Mouse (Mus musculus) brain, embryonic 18.5 days (tissue): ENCODE data around the gene Nae1.

Experiments used
- DNase-seq: peaks from one replicate; pipeline ENCODE4 v3.0.0-alpha.2; 2012; ENCODE audit warnings: low read depth, low spot score

Gene Nae1

DNA sequence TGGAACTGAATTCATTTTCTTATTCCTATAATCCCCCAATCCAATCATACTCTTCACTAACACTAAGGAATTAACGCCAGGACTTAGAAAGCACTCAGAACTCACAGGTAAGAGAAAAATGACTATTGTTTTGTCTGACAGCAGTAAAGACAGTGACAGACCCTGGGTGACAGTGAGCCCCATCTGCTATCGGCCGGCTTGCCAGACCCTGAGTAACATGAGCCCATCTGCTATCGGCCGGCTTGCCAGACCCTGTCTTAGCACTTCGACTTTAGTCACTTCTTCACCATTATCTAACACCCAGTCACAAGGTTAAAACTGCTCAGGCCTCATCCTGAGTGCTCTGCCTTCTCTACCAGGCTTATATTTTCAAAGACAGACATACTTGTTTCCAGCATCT is 4.8 kb downstream of the Nae1 start:
- DNase-seq = no peak

DNA sequence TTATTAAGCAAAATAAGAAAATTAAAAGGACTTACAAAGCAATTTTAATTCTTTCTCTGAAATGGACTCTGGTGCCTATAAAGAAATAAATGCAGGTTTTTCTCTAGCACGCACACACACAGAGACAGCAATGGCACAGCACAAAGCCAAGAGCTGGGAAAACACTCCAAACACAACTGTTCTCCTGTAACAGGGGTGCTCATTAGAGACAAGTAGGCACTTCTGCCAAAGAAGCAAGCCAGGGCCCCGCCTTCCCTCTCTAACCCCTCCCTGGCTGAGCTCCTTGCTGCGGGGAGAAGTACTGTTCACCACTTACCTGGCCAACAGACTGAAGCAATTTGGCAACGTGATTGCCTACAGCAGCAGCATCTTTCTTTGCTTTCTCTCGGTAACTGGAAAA is 16.6 kb downstream of the Nae1 start:
- no peak for DNase-seq

DNA sequence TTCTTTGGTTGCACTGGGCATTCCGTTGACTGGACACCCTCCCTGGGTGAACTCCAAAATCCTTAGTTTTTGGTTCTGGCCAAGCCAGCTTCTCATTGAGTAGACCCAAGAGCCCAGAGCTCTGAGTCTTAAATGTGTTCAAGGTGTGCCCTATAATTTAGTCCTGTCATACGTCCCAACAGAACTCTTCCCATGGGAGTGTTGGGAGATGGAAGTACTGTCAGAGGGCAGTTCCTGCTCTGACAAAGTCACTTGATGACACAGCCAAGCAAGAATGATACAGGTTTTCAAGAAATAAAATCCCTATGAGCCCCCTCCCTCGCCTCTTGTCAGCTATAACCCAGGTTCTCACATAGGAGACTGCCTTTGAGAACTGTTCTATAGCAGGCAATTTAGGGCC is 24.3 kb downstream of the Nae1 start:
- DNase-seq = no peak

DNA sequence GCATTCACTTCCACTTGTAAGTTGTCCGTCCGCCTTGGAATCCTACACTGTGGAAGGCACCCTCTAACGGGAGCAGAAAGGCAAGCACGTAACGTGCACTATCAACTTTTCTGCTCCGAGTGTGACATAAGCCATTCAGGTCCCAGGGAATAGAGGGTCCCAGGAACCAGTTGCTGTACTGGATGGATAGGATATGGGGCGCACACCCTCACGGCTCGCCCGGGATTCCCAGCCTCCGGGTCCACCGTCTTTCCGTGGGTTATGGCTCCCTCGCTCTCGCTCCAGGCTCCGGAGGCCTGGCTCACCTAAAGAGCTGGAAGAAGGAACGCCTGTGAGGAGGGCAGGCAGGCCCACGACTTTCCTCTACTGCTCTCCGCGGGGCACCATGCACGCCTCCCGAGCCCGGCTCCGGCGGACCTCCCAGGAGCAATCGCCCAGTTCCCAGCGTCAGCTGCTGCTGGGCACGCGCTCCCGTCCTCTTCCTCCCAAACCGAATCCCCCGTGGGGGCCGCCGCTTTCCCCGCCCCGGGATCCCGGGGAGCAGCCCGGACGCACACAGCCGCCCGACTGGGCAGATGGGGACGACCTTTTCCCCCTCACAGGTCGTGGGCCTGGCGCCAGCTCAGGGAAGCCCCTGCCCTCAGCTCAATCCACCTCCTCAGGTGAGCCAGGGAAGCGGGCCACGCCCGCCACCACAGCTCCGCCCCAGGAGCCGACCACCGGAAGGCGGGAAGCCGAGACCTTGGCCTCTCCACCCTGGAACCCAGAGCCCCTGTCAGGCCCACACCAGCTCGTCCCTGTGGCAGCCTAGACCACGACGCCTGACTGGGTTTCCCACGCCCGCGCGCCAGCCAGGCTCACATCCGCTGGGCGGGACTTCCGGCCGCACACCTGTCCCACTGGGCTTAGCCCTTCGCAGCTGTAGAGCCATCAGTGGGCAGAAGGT is 25.1 kb downstream of the Nae1 start, which contains the start of gene Terb1:
Gene Terb1, minus strand, starts transcription at position 850 of the 946 bp plus-strand sequence.
- DNase-seq = no peak

DNA sequence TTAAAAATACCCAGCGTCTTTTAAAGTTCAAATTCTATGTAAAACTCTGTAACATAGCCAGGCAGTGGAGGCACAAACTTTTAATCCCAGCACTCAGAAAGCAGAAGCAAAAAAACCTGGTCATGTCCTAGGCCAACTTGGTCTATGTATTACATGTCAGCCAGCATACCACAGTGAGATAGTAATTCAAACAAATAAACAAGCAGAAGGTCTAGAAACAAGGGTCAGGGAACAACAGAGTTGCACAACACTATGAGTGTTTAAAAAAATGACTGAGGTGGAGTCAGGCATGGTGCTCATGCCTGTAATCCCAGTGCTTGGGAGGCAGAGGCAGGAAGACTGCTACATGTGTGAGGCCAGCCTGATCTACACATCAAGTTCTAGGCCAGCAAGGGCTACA is 55.3 kb downstream of the Nae1 start:
- no peak for DNase-seq

DNA sequence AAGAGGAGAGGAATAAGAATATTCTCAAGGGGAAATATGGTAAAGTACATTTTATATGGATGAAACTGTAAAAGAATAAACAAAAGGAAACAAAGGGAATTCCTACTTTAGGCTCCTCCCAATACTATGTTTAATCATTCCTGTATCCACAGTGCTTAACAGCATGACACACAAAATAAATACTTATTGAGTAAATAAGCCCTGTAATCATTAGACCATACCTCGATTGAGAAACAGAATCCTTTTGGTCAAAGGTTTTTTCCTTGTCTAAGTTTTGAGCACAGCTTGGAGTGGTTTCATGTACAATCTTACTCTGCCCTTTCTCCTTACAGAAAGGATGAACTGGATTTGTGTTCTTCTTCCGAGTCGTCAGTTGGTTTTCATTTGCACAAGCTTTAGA is 62.0 kb downstream of the Nae1 start:
- DNase-seq = no peak

DNA sequence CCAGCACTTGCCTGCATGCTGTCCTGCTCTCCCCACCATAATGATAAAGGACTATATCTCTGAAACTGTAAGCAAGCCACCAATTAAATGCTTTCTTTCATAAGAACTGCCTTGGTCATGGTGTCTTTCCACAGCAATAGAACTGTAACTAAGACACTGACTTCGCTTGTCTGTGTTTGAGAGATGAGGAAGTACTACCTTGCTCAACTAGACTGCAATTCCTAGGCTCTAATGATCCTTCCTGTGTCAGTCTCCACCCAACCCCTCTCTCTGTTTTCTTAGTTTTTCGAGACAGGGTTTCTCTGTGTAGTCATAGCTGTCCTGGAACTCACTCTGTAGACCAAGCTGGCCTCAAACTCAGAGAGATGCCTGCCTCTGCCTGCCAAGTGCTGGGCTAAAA is 67.0 kb downstream of the Nae1 start:
- no peak for DNase-seq
